Mouse (Mus musculus) left cerebral cortex, adult 9 months (tissue): Measurements from ENCODE around the gene Gucd1.
A peak's percentile ranks its signal among the peaks of the same experiment; 100 is the strongest.
"Not testable (repeated sequence)": the region's sequence is repeated elsewhere in the genome, so short reads cannot be mapped to it uniquely, and the experiment has no call there.

Experiments
- DNase-seq, 2 experiments: peaks; one replicate each; pipeline ENCODE4 v3.0.0; 2022; ENCODE audit warnings: low spot score in 2 of 2

Gucd1 gene

DNA sequence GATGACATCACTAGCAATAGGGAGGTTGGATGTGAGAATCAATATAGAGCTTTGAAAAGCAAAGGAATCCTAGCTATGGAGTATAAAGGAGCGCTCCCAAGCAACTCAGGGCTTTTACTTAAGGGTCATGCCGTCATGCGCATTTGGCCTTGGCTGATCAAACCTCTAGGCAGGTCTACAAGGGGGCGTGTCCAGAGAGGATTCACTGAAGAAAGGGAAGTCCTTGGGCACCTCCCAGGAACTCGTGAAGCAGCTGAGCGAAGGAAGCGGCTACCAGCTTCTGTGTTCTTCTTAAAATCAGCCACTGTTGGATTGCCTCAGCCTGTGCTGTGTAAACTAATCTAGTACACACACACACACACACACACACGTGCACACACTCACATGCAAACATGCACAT lies 44.4 kb downstream of the Gucd1 start:
- DNase-seq = no peak

DNA sequence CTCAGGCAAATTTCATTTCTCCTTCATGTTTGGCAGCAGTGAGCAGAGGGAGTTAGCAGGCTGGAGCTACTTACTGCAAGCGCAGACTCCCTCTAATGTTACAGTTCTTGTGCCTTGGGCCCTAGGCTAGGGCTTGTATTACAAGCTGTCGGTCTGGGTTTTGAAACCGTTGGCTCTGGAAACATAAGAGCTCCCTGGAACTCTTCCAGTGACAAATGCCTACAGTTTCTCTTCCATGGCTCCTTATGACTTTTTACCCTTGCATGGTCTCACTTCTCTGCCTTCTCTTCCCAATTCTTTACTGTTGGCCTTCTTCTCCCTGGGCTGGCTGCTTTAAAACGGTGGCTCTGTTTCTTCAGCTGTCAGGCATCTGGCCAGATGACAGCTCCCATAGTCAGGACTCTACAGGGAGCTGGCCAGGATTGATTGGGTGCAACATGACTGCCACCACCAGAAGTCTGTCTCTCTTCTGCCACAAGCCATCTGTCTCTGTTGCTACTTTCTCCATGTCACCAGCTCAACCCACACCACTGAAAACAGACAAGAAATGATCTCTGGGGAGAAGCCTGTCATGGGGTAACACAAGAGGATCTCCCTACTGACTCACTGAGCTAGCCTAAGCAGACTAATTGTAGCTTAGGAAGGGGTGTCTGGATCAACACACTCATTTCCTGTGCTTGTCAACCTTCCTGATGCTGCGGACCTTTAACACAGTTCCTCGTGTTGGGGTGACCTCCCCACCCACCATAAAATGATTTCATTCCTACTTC lies 51.8 kb downstream of the Gucd1 start:
- no peak for DNase-seq

DNA sequence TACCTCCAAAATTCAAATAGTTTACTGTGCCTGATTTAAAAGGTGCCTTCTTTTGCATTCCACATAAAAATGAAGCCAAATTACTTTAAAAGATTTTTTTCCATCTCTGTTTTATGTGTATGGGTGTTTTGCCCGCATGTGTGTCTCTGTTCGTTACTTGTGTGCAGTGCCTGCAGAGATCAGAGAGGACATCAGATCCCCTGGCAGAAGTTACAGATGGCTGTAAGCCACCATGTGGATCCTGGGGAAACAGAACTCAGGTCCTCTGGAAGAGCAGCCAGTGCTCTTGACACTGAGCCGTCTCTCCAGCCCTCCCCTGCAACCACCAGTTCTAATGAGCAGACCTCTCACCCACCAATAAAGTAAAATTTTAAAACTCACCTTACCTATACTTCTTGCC lies 55.0 kb downstream of the Gucd1 start:
- no peak for DNase-seq

DNA sequence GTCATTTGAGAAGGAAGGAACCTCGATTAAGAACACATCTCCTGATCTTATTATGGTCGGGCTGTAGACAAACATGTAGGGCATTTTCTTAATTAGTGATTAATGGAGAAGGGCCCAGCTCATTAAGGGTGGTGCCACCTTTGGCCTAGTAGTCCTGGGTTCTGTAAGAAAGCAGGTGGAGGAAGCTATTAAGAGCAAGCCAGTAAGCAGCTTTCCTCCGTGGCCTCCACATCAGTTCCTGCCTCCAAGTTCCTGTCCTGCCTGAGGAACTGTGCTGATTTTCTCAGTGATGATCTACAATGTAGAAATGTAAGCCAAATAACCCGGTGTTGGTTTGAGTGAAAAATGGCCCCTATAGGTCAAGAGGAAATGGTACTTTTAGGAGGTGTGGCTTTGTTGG lies 59.4 kb downstream of the Gucd1 start:
- no peak for DNase-seq

DNA sequence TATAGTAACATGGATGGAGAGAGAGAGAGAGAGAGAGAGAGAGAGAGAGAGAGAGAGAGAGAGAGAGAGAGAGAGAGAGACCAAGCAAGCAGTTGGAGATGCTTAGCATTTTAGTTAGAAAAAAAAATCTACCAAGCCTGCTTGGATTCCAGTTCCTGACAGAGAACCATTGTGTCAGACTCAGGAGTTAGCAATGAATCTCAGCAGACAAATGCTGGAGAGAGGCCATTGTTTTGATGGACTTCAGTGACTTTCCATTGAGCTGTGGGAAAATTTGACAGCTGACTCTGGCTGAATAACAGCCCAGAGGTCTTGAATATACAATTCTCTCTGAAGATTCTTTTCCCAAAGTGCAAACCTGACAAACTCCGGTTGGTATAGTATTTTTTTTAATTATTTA lies 59.9 kb downstream of the Gucd1 start:
- DNase-seq = no peak

DNA sequence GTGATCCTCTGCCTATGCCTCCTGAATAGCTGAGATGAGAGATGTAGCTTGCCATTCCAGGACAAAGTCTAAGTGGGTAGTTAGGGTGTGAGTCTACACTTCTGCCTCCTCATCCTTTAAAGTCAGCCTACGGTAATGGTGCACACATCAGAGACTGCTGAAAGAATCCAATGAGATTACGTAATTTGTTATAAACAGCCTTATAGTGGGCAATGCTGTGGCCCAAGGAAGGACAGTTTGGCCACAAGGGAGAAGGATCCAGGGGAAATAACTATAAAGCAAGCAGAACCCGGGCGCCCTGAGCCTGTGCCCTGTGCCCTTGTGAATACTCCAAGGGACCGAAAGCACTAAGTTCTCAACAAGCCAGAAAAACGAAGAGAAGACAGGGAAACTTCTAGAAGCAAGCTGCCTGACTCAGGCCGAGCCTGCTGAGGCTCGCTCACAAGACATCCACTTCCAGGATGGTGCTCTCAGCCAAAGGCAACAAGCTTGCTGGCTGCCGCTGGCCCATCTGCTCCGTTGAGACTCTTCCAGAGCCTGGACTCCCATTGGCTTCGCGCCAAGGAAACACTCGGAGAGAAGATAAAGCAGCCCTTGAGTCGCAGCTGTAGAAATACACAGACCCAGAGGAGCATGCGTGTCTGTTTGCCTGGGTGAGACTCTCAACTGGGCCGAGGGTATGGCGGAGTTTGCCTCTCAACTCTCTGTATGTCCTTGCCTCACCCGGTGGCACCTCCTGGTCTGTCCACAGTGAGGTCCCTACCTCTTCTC lies 61.5 kb downstream of the Gucd1 start:
- DNase-seq = not testable (repeated sequence)

DNA sequence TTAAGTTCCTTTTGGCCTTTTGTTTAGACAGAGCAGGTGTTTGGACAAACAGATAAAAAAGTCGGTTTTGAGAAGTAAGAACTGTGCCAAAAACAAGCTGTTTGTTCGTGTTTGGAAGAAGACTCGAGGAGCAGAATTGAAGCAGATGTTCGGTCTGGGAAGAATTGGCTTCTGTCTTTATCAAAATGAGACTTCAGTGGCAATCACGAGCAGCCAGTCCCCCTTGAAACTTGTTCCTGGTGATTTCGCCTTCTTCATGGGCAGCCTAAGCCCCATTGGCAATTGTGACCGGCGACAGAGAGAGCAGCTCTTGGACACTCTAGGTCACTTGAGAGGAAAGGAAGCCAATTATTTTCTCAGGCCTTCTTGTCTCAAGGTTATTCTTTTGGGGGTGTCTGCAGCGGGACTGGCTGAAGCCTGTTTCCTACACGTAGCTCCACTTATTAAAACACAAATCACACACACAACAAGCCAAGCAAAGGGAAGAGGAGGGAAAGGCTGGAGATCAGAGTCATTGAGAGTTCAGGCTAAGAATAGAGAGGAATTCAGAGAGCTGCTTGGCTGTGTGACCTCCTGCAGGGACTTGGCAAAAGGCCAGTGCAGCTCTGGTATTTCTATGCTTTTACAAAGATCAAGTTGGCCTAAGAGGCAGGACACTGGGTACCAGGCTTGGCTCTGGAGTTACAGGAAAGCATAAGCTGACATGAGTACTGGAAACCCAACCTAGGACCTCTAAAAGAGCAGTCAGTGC lies 66.6 kb downstream of the Gucd1 start:
- DNase-seq = no peak

DNA sequence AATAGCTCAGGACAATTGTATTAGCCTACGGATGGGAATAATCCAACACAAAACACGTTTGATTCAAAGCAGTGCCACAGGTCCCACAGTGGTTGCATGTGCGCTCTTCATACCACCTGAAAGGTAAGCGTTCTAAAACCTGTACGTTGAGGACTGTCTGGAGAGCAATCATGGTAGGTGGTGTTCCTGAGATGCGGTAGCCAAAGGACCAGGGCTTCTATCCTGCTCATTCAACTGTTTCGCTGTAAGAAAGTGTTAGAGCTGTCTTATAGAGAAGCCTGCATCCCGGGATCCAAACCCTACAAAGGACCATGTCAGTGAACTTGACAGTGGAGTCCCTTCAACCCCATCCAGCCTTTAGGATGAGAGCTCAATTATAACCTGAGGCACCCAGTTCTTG lies 67.4 kb downstream of the Gucd1 start:
- no peak for DNase-seq

DNA sequence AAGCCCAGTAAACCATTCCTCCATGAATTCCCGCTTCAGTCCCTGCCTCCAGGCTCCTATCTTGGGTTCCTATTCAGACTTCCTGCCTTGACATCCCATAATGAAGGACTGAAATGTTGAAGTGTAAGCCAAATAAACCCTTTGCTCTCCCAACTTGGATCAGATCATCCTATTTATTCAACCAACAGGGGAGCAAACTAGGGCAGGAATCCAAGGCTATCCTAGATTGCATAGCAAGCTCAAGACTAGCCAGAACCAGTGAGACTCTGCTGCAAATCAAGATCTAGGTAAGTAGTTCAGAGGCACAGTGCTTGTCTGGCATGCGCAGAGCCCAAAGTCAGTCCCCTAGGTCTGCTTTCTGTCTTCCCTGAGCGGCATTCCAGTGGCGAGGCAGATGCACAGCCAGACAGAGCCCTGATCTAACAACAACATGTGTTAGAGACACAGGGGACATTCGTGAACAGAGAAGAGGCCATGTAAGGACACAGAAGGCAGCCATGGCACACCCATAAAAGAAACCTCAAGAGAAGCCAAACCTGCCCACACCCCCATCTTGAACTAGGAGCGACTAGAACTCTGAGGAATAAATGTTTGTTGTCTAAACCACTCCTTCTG lies 68.9 kb downstream of the Gucd1 start:
- DNase-seq = no peak

DNA sequence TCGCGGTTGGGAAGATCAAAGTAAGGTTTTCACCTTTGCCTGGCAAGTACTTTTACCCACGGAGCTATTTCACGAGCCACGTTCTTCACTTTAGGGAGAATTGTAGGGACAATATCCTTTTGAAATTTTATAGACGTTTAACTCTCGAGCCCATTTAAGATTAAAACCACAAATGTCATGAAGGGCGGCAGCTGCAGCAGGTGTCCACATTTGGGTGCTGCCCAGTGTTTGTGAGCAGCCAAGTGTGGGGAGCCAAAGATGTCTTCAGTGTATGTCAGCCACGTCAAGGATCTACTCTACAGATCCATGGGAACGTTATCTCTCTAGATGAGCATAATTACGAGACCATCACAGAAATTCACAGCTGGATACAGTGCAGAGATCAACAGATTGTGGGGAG lies 70.3 kb downstream of the Gucd1 start:
- DNase-seq = no peak

DNA sequence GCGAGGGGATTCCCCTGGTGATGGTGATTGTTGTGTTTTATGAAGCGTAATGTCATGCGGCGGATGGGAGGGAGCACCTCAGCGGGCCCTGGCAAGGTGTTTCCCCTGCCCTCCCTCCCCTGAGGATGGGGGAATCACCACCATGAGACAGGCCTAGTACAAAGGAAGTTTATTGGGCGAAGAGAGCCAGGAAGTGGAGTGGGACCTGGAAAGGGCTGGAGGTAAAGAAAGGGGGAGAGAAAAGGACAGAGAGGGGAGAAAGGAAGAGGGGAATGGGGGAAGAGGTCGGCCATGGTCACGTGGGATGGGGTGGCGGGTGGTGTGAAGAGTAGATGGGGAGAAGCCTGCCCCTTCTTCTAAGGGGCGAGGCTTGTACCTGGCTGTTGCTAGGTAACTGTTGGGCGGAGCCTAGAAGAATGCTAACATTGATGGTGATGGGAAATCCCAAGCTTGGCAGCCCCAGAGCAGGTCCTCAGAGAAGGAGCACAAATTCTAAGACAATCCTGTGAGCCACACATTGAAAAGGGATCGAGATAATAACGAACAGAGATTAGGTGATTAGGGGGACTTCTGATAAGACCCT lies 71.2 kb downstream of the Gucd1 start:
- no peak for DNase-seq

DNA sequence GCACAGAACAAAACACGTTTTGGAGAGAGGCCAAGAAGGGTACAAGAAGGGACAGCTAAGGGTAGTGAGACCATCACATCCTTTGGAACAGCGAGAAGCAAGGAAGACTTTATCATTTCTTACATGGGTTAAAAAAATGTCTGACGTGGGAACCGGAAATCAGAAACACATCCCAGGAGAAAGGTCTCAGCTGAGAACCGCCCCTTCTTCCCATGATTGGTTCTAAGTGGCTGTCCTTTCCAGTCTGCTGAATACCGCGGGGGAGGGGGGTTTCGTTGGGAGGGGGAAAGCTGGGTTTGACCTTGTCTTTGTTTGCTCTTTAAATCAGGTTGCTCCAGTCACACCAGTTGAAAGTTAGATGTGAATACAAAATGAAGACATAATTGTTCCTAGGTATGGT lies 72.7 kb downstream of the Gucd1 start:
- no peak for DNase-seq

DNA sequence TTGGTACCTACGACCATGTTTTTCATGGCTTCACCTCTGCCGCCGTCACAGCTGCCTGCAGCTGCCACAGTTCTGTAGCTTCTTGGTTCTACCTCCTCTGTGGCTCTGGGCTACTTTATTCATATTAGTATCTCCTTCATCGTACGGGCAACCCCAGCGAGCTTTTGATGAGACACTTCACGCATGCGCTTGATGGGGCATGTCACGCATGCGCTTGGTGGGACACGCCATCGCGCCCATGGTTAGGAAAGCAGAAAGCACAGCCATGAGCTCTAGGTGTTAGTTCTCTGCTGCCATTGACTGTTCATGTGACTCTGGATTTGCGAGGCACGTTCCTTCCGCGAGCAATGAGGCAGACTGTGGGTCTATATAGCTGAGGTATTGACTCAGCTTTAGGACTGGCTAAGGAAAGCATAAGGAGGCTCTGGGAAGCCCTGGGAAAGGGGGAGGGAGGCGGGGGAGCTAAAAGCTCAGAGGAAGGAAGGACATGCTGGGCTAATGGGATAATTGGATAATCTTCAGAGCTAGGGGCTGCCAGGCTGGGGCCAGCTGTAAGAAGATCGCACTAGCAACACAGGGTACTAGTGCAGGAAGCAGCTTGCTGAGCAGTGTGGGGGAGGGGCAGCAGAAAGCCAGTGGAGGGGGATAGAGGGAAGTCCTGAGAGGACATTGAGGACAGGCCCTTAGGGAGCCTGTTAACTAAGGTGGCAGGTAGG lies 73.5 kb downstream of the Gucd1 start:
- DNase-seq = no peak

DNA sequence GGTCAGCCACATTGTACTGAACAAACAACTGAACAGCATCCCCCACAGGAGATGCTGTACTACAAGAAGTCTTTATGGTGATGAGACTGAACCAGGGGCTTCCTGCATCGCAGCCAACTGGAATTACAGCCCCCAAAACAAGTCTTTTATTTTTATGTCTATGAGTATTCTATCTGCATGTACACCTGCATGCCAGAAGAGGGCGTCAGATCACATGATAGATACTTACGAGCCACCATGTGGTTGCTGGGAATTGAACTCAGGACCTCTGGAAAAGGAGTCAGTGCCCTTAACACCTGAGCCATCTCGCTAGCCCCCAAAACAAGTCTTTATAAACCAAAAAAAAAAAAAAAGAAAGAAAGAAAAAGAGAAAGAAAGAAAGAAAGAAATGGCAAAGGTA lies 74.8 kb downstream of the Gucd1 start:
- no peak for DNase-seq

DNA sequence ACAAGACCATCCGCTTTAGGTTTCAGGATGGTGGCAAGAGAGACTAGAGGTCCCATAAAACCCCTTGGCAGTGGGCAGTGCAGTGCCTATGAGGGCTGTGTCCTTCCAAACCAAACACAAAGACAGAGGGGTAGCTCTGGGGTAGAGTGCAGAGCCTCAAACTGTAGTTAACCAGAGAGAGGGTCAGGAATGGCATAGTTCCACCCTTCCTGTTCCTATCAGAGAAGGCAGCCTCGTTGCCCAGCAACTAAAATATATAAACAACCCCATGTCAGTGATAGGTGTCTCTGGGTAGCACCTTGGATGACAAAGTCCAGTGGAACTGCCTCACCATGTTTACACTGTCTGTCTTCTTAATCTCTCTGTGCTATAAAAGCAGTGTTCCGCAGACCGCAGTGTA lies 76.0 kb downstream of the Gucd1 start:
- DNase-seq = no peak

DNA sequence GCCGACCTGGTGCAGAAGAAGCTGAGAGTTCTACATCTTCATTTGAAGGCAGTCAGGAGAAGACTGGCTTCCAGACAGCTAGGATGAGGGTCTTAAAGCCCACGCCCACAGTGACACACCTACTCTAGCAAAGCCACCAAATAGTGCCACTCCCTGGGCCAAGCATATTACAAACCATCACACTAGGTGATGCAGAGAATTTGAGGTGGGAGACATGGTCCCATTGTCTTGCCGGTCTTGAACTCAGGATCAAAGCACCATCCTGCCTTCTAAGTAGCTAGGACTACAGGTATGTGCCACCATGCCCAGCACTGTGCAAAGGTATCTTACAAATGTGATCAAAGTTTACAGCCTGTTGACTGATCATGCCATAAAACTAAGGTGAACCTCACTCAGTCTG lies 77.0 kb downstream of the Gucd1 start:
- DNase-seq = no peak

DNA sequence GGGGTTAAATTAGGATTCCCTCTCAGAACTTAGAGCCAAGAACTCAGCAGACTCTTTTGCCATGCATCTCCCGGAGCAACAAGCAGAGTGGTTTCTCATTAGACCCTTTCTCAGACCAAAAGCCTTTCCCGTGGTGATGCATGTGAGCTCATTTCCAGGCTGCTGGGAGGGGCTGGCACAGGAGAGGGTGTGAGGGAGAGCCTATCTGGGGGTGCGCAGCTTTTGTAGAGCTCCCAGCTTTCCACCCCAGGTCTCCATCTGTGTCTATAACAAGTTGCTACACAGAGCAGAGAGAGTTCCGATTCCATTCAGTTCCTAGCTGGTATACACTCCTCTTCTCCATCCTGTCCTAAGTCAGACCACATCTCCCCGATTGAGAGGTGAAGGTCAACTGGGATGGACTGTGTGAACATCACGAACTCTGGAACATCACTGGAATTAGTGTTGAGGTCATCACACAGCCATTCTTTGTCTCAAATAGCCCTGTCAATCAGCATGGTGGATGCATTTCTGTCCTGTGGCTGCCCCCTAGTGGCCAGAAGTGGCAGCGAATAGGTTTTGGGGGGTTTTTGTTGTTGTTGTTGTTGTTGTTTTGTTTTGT lies 78.5 kb downstream of the Gucd1 start:
- no peak for DNase-seq

DNA sequence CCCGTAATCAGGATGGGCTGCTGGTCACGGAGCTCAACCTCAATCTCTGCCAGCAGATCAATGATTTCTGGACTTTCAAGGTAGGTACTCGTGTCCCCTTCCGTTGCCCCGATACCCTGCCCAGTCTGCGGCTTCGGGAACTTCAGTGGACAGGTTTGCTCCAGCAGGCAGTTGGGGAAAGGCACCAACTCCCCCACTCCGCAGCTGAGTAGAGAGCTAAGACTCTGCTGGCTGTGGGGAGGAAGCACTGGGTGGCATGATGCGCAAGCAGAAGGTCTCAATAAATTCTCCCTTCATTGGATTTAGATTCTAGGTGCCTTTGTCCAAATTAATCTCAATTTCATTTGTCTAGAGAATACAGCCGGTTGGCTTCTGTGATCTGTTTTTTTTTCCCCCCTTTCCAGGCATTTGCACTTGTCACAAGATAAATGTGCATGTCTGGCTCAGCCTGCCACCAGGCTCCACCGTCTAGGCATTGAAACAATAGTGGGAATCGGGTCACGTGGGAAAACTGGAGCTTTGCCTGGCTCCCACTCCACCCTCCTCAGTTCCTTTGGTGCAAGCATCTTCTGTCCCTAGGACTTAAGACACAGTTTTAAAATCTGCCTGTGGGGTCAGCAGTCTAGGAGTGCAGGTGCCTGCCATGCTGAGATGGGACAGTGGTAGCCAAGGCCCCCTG lies 79.5 kb downstream of the Gucd1 start:
- DNase-seq = no peak

DNA sequence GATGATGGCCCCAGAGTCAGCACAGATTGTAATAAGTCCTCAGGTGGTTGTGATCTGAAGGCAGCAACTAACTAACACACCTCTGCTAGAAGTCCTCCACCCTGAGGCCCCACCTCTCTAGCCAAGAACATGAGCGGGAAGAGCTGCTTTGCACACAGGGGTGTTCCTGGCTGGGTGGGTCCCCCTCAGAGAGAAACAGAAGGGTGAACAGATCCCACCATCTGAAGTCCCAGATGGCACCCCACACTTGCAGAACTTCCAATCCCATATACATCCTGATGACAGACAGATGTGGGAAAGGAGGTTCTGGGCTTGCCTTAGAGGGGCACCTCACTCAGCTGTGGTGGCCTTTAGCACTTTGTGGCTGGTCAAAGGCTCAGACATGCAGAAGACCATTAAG lies 80.5 kb downstream of the Gucd1 start:
- DNase-seq = no peak

DNA sequence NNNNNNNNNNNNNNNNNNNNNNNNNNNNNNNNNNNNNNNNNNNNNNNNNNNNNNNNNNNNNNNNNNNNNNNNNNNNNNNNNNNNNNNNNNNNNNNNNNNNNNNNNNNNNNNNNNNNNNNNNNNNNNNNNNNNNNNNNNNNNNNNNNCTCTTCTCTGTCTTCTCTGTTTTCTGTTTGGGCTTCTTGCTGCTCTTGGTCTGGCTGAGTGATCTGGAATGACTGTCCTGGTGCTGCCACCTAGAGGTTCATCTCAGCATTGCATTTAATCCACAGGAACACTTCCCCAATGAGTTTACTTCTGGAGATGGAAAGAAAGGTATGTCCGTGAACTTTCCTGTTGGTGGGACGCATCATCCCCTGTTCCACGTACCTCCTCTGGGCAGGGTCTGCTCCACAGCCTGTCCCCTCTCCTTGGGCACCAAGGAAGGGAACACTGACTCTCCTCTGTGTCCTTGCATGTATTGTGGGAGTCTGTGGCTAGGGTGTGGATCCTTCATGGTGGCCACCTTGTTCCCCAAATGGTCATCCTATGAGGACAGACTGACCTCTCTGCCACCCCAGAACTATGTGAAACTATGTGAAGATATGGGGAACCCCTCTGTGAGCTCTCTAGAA lies 81.1 kb downstream of the Gucd1 start:
- peak; percentile 55 to 92 for DNase-seq
